Mouse (Mus musculus): ENCODE measurements around the gene Selenbp2. TPM values are rescaled to one million over a fixed set of nuclear protein-coding genes. Genes with fewer than 3 reads are reported as not detected.
"Not testable (repeated sequence)": the region's sequence is repeated elsewhere in the genome, so short reads cannot be mapped to it uniquely, and the experiment has no call there.

The Selenbp2 gene
- total RNA-seq, 2 experiments from 2014 or later = not detected

DNA sequence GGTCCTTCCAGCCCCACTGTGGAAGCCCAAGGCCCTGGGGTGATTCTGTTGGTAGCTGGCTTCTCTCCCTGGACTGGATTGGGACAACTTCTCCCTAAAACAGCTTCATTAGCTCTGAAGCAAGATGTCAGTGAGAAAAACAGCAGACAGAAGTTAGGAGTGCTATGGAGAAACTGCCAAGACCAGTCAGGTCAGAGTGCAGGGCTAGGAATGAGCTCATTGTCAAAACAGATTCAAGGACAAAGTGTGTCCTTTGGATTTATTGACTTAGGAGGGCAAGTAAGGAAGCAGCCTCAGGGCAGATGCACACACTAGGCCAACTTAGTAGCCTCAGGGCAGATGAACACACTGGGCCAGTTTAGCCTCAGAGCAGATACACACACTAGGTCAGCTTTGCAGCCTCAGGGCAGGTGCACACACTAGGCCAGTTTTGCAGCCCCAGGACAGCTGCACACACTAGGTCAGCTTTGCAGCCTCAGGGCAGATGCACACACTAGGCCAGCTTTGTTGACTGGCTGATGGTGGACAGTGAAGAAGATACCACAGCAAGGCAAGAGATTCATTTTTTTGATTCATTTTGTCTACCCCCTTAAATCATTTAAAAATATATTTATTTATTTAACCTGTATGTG lies 2.6 kb upstream of the Selenbp2 start:
- ATAC-seq (replicated peaks; ENCODE audit: poor library complexity, severe bottlenecking) = no peak

DNA sequence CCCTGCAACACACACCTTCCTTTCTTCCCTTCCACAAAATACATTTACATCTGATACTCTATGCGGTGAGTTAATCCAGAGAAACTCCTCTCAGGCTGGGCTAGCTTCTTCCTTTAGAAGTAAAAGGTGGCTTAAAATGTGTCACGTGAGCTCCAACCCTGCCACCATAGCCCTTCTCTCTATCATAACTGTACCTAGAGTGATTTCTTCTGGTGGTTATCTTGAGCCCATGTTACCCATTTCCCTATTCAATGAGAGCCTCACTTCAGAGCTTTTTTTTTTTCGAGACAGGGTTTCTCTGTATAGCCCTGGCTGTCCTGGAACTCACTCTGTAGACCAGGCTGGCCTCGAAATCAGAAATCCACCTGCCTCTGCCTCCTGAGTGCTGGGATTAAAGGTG lies 1.7 kb upstream of the Selenbp2 start:
- not testable (repeated sequence) for ATAC-seq (replicated peaks; ENCODE audit: poor library complexity, severe bottlenecking)

DNA sequence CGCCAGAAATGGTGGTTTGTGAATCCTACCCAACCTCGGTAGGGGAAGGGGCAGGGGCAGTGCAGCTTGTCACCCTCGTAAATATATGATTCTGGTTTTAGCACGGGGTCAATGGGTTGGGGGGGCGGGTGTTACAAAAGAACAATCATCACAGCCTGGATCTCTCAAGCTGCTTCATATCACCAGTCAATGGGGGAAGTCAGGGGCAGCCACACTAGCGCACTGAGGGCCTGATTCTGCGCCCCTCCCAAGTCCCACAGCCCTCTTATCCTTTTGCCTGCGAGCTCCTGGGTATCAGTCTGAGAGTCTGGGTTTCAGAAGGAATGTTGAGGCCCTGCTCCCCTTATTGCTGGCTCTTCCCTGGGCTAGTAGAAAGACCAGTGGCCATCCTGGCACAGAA lies 518 bp downstream of the Selenbp2 start:
- peak; percentile 40 for ATAC-seq (replicated peaks; ENCODE audit: poor library complexity, severe bottlenecking)

DNA sequence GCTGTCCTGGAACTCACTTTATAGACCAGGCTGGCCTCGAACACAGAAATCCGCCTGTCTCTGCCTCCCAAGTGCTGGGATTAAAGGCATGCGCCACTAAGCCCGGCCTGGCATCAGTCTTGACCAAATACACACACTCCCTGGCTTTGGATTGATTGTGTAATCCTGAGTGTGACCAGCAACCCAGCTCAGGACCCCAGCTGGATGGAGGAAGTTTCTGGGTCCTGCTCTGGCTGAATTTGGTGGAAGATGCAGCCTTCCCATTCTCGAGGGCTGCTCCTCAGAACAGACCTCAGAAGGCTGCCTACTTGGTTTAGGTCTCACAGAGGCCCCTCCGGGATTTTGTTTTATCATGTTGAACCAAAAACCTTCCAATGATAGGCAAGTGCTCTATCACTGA lies 2.2 kb downstream of the Selenbp2 start:
- not testable (repeated sequence) for ATAC-seq (replicated peaks; ENCODE audit: poor library complexity, severe bottlenecking)

DNA sequence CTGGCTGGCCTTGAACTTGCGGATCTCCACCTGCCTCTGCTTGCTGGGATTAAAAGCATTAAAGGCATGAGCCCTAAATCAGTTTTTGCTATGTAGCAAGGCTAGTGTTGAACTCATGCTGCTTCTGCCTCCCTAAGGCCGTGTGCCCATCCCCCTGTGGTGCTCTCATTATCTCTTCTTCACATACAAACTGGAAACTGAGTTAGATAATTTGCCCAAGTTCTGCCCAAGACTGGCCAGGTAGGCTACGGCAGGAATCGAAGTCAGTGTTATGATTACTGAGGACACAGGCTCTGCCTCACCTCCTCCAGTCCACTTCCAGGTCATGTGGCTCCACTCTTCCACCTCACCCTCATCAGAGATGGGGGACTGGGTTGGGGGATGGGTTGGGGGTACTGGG lies 2.9 kb downstream of the Selenbp2 start:
- not testable (repeated sequence) for ATAC-seq (replicated peaks; ENCODE audit: poor library complexity, severe bottlenecking)

DNA sequence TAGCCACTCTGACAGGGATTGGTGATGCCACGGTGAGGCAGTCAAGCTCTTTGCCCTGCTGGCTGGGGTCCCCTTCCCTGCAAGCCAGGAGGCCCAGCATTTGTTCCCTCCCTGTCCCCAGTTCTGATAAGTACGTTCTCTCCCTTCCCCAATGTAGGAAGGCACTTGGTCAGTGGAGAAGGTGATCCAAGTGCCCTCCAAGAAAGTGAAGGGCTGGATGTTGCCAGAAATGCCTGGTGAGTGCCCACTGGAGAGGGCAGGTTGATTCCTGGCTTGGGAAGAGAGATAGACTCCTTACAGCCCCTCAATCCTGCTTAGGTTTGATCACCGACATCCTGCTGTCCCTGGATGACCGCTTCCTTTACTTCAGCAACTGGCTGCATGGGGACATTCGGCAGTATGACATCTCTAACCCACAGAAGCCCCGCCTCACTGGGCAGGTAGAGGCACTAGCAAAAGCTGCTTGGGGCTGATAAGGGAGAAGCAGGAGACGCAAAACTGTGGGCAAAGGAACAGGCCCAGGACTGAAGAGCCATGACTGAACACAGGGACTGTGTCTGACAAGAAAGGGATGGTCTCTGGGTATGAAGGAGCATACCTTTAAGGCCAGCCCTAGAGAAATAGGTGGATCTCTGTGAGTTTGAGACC lies 8.9 kb downstream of the Selenbp2 start:
- ATAC-seq (replicated peaks; ENCODE audit: poor library complexity, severe bottlenecking) = not testable (repeated sequence)

DNA sequence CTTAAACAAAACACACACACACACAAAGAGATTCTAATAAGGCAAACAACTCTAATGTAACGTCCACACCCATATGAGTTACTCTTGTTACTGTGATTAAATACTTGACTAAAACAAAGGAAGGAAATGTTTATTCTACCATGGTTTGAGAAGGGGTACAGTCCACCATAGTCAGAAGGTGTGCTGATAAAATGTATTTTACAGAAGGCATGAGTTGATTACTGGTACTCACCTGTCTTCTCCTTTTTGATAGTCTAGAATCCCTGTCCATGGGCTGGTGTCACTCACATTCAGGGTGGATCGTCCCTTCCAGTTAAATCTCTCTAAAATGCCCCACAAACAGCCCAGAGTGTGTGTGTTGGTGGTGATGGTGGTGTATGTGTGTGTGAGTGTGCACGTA lies 9.5 kb downstream of the Selenbp2 start:
- ATAC-seq (replicated peaks; ENCODE audit: poor library complexity, severe bottlenecking) = no peak

DNA sequence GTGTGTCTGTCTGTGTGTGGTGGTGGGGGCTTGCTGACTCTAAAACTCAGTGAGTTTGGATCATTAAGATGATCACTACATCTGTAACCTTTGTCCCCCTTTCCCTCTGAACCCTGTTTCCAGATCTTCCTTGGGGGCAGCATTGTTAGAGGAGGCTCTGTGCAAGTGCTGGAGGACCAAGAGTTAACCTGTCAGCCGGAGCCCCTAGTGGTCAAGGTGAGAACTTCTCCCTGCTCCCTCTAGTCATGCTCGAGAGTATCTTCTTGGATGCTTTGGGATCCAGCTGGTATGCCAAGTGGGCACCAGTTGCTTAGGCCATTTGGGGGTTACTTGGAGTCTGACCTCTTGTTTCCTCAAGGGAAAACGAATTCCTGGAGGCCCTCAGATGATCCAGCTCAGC lies 10.0 kb downstream of the Selenbp2 start:
- ATAC-seq (replicated peaks; ENCODE audit: poor library complexity, severe bottlenecking) = peak; percentile 62; the same call in 1 of the 2 replicates

DNA sequence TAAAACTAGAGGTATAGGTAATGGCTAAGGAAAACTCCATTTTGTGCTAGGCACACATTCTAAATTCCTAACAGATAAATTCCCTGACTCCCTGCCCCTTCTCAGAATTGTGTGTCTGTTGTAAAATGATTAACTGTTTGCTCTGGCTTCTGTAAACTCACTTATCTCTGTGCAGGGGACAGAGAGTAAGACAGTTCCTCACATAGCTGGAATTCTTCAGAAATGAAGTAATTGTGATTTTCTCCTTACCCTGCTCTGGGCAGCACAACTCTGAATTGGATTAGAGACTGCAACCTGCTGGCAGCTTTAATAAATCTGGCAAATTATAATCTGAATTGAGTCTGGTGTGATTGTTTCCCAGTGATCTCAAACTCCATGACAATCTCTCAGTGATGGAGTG lies 17.2 kb downstream of the Selenbp2 start:
- ATAC-seq (replicated peaks; ENCODE audit: poor library complexity, severe bottlenecking) = not testable (repeated sequence)

DNA sequence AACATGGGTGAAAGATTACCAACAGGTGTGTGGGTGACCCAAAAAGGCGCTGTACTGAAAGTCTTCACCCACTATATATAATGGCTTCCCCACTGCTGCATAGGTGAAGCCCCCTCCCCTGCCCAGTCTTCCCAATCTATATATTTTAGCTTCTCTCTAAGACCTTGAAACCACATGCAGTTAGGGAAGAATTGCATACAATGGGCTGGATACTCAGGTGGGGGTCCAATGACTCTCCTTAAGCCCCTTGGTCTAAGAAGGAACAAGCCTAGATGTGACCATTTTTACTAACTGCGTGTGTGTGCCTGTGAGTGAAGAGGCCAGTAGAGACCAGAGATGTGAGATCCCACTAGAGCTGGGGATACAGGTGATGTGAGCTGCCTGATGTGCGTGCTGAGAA lies 20.1 kb downstream of the Selenbp2 start:
- not testable (repeated sequence) for ATAC-seq (replicated peaks; ENCODE audit: poor library complexity, severe bottlenecking)

DNA sequence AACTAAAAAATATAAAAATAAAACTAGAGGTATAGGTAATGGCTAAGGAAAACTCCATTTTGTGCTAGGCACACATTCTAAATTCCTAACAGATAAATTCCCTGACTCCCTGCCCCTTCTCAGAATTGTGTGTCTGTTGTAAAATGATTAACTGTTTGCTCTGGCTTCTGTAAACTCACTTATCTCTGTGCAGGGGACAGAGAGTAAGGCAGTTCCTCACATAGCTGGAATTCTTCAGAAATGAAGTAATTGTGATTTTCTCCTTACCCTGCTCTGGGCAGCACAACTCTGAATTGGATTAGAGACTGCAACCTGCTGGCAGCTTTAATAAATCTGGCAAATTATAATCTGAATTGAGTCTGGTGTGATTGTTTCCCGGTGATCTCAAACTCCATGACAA lies 24.9 kb downstream of the Selenbp2 start:
- ATAC-seq (replicated peaks; ENCODE audit: poor library complexity, severe bottlenecking) = not testable (repeated sequence)

DNA sequence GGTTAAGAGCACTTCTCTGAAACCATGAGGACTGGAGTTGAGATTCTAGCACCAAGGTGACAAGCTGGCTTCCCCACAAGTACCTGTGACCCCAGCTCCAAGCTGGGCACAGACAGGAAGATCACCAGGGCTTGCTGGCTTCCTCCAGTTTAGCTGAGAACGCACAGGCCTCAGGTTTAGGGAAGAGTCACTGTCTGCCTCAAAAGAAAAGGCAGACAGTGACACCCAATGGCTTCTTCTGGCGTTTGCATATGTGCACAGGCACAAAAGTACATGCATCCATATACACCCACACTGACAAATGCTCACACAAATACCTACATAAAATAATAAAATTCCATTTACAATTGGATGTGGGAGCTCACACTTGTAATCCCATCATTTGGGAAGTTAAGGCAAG lies 30.3 kb downstream of the Selenbp2 start:
- ATAC-seq (replicated peaks; ENCODE audit: poor library complexity, severe bottlenecking) = not testable (repeated sequence)

DNA sequence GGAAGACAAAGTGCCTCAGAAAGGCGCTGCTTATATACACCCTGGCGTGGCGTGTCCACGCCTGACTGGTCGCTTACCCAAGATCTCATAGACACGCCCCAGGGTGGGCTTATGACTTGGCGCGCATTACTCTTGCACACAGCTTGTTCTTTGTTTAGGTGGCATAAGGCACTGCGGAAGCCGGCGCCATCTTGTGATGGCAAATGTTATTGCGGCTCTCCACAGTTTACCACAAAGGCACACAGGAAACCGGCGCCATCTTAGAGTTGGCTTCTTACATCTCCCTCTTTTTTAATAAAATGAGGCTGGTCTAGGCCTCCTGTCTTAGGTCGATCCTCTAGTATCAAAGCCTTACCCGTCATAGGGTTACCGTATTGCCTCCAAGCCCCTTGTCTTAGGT lies 52.3 kb downstream of the Selenbp2 start:
- ATAC-seq (replicated peaks; ENCODE audit: poor library complexity, severe bottlenecking) = no peak

Other genes starting within 250 kb of the Selenbp2 start
- gene Oaz3, start 249.6 kb upstream of the Selenbp2 start, total RNA-seq (2014; fragmentation: Nextera tagmentation) = not detected in 2 replicates
- 6.9 TPM in 1 of 2 replicates, not detected in the other for gene Oaz3, start 249.6 kb upstream of the Selenbp2 start, total RNA-seq (2017)
- not detected in 2 replicates for gene Celf3, start 215.3 kb upstream of the Selenbp2 start, total RNA-seq (2014; fragmentation: Nextera tagmentation)
- not detected in 2 replicates for gene Celf3, start 215.3 kb upstream of the Selenbp2 start, total RNA-seq (2017)
- not detected in 2 replicates for gene Riiad1, start 213.2 kb upstream of the Selenbp2 start, total RNA-seq (2014; fragmentation: Nextera tagmentation)
- not detected in 2 replicates for gene Riiad1, start 213.2 kb upstream of the Selenbp2 start, total RNA-seq (2017)
- 15.6 and 24.0 TPM in 2 replicates for gene Snx27, start 110.8 kb upstream of the Selenbp2 start, total RNA-seq (2014; fragmentation: Nextera tagmentation)
- 21.8 and 29.7 TPM in 2 replicates for gene Snx27, start 110.8 kb upstream of the Selenbp2 start, total RNA-seq (2017)
- not detected in 2 replicates for gene Gm10972, start 50.4 kb upstream of the Selenbp2 start, total RNA-seq (2014; fragmentation: Nextera tagmentation)
- not detected in 2 replicates for gene Gm10972, start 50.4 kb upstream of the Selenbp2 start, total RNA-seq (2017)
- gene Tuft1, start 34.7 kb upstream of the Selenbp2 start, total RNA-seq (2014; fragmentation: Nextera tagmentation) = 3.0 and 3.2 TPM in 2 replicates
- 8.9 and 15.4 TPM in 2 replicates for gene Tuft1, start 34.7 kb upstream of the Selenbp2 start, total RNA-seq (2017)
- 0.17 TPM in 1 of 2 replicates, not detected in the other for gene Cgn, start 92.9 kb downstream of the Selenbp2 start, total RNA-seq (2014; fragmentation: Nextera tagmentation)
- not detected in 2 replicates for gene Cgn, start 92.9 kb downstream of the Selenbp2 start, total RNA-seq (2017)
- 31.7 and 38.0 TPM in 2 replicates for gene Pogz, start 144.0 kb downstream of the Selenbp2 start, total RNA-seq (2014; fragmentation: Nextera tagmentation)
- 13.0 and 20.9 TPM in 2 replicates for gene Pogz, start 144.0 kb downstream of the Selenbp2 start, total RNA-seq (2017)
- 392 and 406 TPM in 2 replicates for gene Psmb4, start 193.4 kb downstream of the Selenbp2 start, total RNA-seq (2014; fragmentation: Nextera tagmentation)
- gene Psmb4, start 193.4 kb downstream of the Selenbp2 start, total RNA-seq (2017) = 232 and 280 TPM in 2 replicates
- 30.4 and 39.7 TPM in 2 replicates for gene Selenbp1, start 239.5 kb downstream of the Selenbp2 start, total RNA-seq (2014; fragmentation: Nextera tagmentation)
- gene Selenbp1, start 239.5 kb downstream of the Selenbp2 start, total RNA-seq (2017) = 19.2 and 20.1 TPM in 2 replicates